Mouse (Mus musculus) intestine, embryonic 16.5 days (tissue): Measurements from ENCODE around the gene Kpna6. TPM values are rescaled to one million over a fixed set of nuclear protein-coding genes. Genes with fewer than 3 reads are reported as not detected.
"Not testable (repeated sequence)": the region's sequence is repeated elsewhere in the genome, so short reads cannot be mapped to it uniquely, and the experiment has no call there.

ENCODE experiments used
- ATAC-seq: fragments of 200-750 bp; cut with Nextera tagmentation; 2 replicates; pipeline ENCODE4 v1.8.0; 2017; ENCODE audit warnings: moderate TSS enrichment, moderate library complexity
- H3K27ac ChIP-seq: fragments of 300-500 bp; sonication (generic); 2 replicates; pipeline ENCODE4 v1.5.1; 2014; ENCODE audit warnings: mild to moderate bottlenecking, low read length
- H3K27me3 ChIP-seq: fragments of 300-500 bp; sonication (generic); replicated peaks from 2 replicates; pipeline ENCODE4 v1.6.1; 2014; ENCODE audit warnings: low read length, control low read depth, mixed read lengths; ENCODE audit not compliant: control insufficient read depth, insufficient read depth
- H3K36me3 ChIP-seq: fragments of 300-500 bp; sonication (generic); 2 replicates; pipeline ENCODE4 v1.6.1; 2014; ENCODE audit warnings: low read length, control low read depth; ENCODE audit not compliant: control insufficient read depth, insufficient read depth
- H3K4me1 ChIP-seq: fragments of 300-500 bp; sonication (generic); 2 replicates; pipeline ENCODE4 v1.6.1; 2014; ENCODE audit warnings: low read length, control low read depth, mixed read lengths; ENCODE audit not compliant: control insufficient read depth, insufficient read depth
- H3K4me2 ChIP-seq: fragments of 300-500 bp; sonication (generic); 2 replicates; pipeline ENCODE4 v1.6.1; 2014; ENCODE audit warnings: low read depth, low read length, control low read depth
- H3K4me3 ChIP-seq: fragments of 300-500 bp; sonication (generic); 2 replicates; pipeline ENCODE4 v1.5.1; 2014; ENCODE audit warnings: mild to moderate bottlenecking, low read length
- H3K9ac ChIP-seq: fragments of 300-500 bp; sonication (generic); 2 replicates; pipeline ENCODE4 v1.6.1; 2014; ENCODE audit warnings: low read depth, low read length
- H3K9me3 ChIP-seq: fragments of 300-500 bp; sonication (generic); 2 replicates; pipeline ENCODE4 v1.6.1; 2016; ENCODE audit warnings: low read length, control low read depth; ENCODE audit not compliant: control insufficient read depth
- WGBS: fragments of 180-500 bp; shearing (Covaris S2); extraction: QIAGEN DNeasy Blood & Tissue Kit; methylation state at CpG from one replicate; pipeline ENCODE4 v1.1.7; 2014; 5-methylcytosine and 5-hydroxymethylcytosine counted together
- polyA plus RNA-seq: library from polyadenylated mRNA; unstranded; fragments of >200 nt; fragmentation: Nextera tagmentation; extraction: Ambion mirVana; gene quantifications from 2 replicates; pipeline ENCODE4 v1.2.1, GENCODE M21; 2015

The Kpna6 gene
- polyA plus RNA-seq, result 14.4 and 15.2 TPM in 2 replicates

DNA sequence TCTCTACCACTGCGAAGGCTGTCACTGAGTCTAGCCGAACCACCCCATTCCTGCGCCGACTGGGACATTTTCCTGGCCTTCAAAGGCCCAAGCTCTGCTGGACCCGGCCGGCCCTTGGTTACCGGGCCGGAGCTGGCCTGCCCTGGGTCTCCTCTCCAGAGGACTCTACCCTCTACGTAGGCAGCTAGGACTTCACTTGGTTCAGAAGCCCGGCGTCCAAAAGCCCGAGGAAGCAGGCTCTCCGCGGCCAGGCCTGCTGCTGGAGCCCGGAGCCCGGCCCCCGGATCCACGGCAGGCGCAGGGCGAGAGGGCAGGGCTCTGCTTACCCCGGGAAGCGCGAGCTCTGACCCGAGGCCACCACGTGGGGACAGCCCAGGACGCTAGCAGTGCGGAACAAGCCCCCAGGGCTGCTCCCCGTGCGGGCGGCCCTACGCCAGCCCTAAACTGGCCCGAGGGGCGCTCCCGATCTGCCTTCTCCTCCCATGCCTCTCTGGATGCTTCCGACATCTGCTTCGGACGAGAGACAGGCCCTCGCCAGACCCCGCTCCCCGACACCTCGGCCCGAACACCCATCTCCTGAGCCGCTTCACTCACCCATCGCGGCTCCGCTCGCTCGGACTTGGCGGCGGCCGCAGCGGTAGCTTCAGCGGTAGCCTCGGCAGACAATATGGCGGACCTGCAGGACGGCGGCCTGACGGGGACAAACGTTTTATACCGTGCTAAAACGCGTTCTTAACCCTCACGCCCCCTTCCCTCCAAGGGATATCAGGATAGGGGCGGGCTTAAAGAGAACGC is at the start of gene Kpna6:
Kpna6 (minus strand) TSS at position 685 of the 795 bp plus-strand sequence.
- Histone ChIP-seq H3K9ac (peak within 1 kb of the TSS; percentile 99), H3K27me3 (no peaks in the 10 kb centered on the region), H3K4me3 (peak within 1 kb of the TSS; percentile 99), H3K4me2 (peak within 1 kb of the TSS; percentile 63), H3K27ac (peak within 1 kb of the TSS; percentile 97), H3K36me3 (no peaks in the 10 kb centered on the region), H3K9me3 (no peaks in the 10 kb centered on the region), H3K4me1 (peaks cover 10% of the 10 kb centered on the region)
- peak; percentile 88 for ATAC-seq
- under 1% methylated on average over 65 of the region's 65 CpGs for WGBS

DNA sequence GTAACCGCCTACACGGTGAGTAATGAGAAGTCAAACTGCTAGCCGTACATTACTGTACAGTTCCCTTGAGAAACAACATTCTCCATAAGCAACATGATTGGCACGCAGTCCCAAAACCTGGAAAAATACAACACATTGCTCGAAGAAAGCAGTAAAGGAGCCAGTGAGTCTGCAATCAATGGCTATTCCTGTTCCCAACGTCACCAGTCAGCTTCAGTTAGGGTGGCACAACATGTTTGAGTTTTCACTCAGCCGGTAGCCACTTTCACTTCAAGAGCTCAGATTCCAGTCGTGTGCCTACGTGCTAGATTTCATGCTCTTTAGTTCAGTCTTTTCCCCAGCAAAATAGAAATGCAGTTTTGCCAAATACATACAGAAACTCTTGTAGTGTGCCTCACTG is 43.7 kb upstream of the Kpna6 start:
- H3K4me2 ChIP-seq, result no peak overlapping the region
- H3K4me1 ChIP-seq, result no peaks in the 10 kb centered on the region
- WGBS, result 92% methylated on average over 9 of the region's 9 CpGs
- H3K36me3 ChIP-seq, result peaks cover 9% of the 10 kb centered on the region; the same call in 1 of the 2 replicates
- no peak for ATAC-seq
- H3K9me3 ChIP-seq, result no peaks in the 10 kb centered on the region
- H3K9ac ChIP-seq, result no peak overlapping the region
- H3K27ac ChIP-seq, result no peak overlapping the region
- H3K4me3 ChIP-seq, result no peak overlapping the region
- H3K27me3 ChIP-seq, result no peaks in the 10 kb centered on the region

DNA sequence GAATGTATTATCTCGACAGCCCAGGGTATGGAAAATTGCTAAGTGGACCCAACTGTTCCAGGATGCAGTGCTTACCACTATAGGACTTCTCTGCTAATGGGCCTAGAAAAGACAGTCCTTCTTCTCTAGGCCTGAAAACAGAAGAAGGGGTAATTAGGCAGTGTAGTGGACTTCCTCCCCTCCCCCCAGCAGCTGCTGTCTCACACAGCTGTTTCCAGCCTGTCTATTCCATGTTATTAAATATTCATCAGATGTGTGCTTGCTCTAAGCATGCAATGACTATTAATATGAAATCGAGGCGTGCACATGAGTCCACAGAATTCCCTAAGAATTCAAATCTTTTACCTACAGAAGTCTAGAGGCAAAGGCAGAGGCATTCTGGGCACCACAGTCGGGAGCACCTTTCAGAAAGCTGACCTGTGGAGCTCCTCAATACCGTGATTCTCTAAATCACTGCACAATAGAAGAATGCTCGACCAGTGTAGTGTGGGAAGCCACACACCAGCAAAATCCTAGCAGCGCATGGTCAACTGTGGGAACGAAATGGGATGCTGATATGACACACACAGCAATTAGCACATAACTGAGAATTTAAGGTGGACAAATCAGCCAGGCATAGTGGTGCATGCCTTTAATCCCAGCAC is 37.0 kb upstream of the Kpna6 start:
- H3K27me3 ChIP-seq, result no peaks in the 10 kb centered on the region
- no peaks in the 10 kb centered on the region for H3K9me3 ChIP-seq
- 76% methylated on average over 8 of the region's 8 CpGs for WGBS
- H3K9ac ChIP-seq, result no peak overlapping the region
- peaks cover 8% of the 10 kb centered on the region for H3K36me3 ChIP-seq
- H3K27ac ChIP-seq, result no peak overlapping the region
- no peak overlapping the region for H3K4me3 ChIP-seq
- no peak overlapping the region for H3K4me2 ChIP-seq
- H3K4me1 ChIP-seq, result no peaks in the 10 kb centered on the region
- no peak for ATAC-seq

DNA sequence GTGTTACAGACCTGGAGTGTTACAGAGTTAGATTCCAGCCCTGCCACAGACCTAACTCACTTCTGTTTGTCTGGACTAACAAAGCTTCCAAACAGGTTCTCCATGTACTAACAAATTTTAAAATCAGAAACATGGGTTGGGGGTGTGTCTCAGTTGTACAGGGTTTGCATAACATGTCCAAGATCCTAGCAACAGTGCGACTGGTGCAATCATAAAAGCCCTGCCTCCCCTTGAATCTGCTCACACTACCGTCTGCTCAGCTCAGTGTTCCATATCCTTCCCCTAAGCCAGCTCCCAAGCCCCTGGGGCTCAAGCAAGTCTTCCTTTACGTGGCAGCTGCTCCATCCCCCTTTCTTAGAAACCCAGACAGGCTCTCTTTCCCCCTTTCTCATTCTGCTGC is 34.2 kb upstream of the Kpna6 start:
- Histone ChIP-seq H3K4me1 (peaks cover 7% of the 10 kb centered on the region), H3K27me3 (no peaks in the 10 kb centered on the region), H3K27ac (no peak overlapping the region), H3K9ac (no peak overlapping the region), H3K36me3 (peaks cover 14% of the 10 kb centered on the region), H3K4me3 (no peak overlapping the region), H3K4me2 (no peak overlapping the region), H3K9me3 (no peaks in the 10 kb centered on the region)
- WGBS, result 62% methylated on average over 3 of the region's 3 CpGs
- ATAC-seq, result no peak

DNA sequence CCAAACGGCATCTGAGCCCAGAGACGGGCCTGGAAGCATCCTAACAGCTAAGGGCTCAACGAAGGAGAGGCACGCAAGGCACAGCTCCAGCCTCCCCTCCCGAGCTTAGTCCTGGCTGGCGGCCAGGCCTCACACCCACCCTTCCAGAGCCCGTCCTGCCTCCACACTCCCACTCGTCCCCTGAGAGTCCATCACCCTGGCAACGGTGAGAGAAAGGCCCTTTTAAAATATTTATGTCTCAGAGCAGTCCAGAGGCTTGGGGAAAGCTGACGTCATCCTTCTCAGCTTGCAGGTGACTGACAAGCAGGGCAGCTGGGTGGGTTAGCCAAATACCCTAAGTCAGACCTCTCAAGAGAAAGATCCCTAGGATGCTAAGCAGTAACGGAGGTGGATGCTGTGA is 29.9 kb upstream of the Kpna6 start:
- peak overlapping the region; percentile 43 for H3K27ac ChIP-seq
- H3K9ac ChIP-seq, result no peak overlapping the region
- 34% methylated on average over 11 of the region's 11 CpGs for WGBS
- no peak overlapping the region for H3K4me2 ChIP-seq
- H3K9me3 ChIP-seq, result no peaks in the 10 kb centered on the region
- peak; percentile 83 for ATAC-seq
- H3K4me1 ChIP-seq, result peaks cover 8% of the 10 kb centered on the region
- 0 out of 2 replicates have a peak, but pooled peaks cover 6% of the 10 kb centered on the region for H3K36me3 ChIP-seq
- H3K4me3 ChIP-seq, result no peak overlapping the region
- H3K27me3 ChIP-seq, result no peaks in the 10 kb centered on the region

DNA sequence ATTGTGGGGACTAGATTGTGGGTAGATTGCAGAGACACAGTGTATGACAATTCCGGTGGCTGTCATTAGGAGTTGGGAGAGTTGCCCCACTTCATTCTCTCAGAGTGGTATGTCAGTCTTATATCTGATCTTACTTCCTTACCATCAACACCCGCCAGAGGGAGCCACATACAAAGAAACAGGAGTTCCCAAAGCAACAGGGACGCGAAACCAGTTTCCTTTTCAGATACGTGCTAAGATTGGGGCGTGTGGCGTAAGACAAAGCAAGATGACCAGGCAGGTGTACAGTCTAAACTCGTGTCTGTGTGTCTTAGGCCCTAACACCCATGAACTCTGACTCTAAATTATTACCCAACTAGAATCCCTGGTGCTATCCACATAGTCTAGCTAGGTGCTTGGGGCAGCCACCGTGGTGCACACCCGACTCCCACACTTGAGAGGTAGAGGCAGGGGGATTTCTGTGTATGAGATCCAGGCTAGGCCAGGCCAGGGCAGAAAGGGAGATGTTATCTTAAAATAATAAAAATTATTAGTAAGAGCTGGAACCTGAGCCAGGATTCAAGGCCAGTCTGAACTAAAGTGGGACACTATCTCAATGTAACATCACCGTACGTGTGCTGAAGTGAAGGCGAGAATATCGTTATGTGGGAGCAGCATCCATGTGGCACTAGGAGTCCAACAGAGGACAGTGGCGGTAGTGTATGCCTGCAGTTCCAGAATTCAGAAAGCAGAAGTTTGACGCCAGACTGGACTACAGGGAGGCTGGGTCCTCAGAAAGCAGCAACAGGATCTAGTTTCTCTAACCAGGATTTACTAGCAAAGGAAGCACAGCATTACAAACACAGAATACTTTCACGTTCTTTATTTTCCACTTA is 29.2 kb upstream of the Kpna6 start:
- WGBS, result 47% methylated on average over 17 of the region's 17 CpGs
- H3K27ac ChIP-seq, result peak overlapping the region; percentile 43
- ATAC-seq, result peak; percentile 54

DNA sequence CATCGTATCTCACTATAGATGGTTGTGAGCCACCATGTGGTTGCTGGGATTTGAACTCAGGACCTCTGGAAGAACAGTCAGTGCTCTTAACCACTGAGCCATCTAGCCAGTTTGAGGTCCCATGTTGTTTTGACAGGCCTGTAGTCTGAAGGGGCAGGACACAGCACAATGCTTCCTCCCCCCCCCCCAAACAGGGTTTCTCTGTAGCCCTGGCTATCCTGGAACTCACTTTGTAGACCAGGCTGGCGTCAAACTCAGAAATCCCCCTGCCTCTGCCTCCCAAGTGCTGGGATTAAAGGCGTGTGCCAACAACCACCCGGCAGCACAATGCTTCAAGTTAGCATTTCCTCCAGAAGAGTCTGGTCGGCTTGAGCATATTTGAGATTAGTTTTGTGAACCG is 28.1 kb upstream of the Kpna6 start:
- peaks cover 12% of the 10 kb centered on the region for H3K4me1 ChIP-seq
- H3K27me3 ChIP-seq, H3K4me2 ChIP-seq, H3K36me3 ChIP-seq, H3K9ac ChIP-seq, H3K27ac ChIP-seq, H3K4me3 ChIP-seq, ATAC-seq, H3K9me3 ChIP-seq: not testable (repeated sequence)
- 89% methylated on average over 6 of the region's 6 CpGs for WGBS

More for the DNA sequence above, 29.2 kb upstream of the Kpna6 start:
- Histone ChIP-seq H3K9ac (no peak overlapping the region), H3K36me3 (0 out of 2 replicates have a peak, but pooled peaks cover 6% of the 10 kb centered on the region), H3K4me2 (no peak overlapping the region), H3K4me1 (peaks cover 8% of the 10 kb centered on the region), H3K4me3 (no peak overlapping the region), H3K9me3 (no peaks in the 10 kb centered on the region), H3K27me3 (no peaks in the 10 kb centered on the region)

DNA sequence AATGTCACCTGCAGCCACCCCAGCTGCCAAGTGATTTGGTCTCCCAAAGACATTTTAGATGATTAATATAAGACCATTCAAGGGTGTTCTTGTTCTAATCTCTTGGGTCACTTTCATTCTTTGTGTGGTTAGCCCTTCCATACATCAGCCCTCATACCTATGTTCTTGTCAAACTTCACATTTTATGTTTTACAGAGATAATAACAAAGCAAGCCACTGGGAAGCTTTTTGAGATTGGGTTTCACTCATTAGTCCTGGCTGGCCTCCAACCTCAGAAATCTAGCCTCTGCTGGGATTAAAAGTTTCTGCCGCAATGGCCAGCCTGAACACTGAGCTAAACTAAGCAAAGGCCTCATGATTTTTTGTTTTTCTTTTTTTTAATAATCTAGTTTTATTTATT is 27.6 kb upstream of the Kpna6 start:
- Histone ChIP-seq H3K36me3 (0 out of 2 replicates have a peak, but pooled peaks cover 6% of the 10 kb centered on the region), H3K4me2 (no peak overlapping the region), H3K4me1 (peaks cover 14% of the 10 kb centered on the region), H3K27me3 (no peaks in the 10 kb centered on the region), H3K4me3 (no peak overlapping the region), H3K9me3 (no peaks in the 10 kb centered on the region), H3K9ac (no peak overlapping the region), H3K27ac (no peak overlapping the region)
- no peak for ATAC-seq
- WGBS, result 80% methylated on average over 1 of the region's 1 CpGs

DNA sequence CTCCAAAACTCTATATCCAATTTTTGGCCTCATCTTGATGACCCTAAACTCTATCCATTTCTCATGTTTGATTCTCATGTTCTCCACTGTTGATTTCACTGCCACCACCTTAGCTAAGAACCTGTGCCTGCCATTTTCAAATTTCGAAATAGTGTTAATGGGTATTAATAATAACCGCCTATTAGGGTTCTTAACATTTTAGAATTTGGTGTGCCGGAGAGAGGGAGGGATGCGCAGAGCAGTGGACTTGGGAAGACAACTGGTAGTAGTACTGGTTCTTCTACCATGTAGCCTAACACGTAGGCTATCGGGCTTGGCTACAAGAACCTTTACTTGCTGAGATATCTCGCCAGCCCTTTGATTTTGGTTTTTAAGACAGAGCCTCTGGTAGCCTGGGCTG is 24.6 kb upstream of the Kpna6 start:
- no peak for ATAC-seq
- 0 out of 2 replicates have a peak, but pooled peaks cover 3% of the 10 kb centered on the region for H3K36me3 ChIP-seq
- no peaks in the 10 kb centered on the region for H3K9me3 ChIP-seq
- H3K27me3 ChIP-seq, result no peaks in the 10 kb centered on the region
- H3K4me2 ChIP-seq, result peak overlapping the region; percentile 76
- WGBS, result 83% methylated on average over 7 of the region's 7 CpGs
- peak overlapping the region; percentile 79 for H3K9ac ChIP-seq
- H3K27ac ChIP-seq, result no peak overlapping the region
- peak overlapping the region; percentile 77 for H3K4me3 ChIP-seq
- peaks cover 11% of the 10 kb centered on the region for H3K4me1 ChIP-seq
